Mouse (Mus musculus) heart, adult 2 months (tissue): ENCODE results near the gene Rreb1. TPM values are rescaled to one million over a fixed set of nuclear protein-coding genes. Genes with fewer than 3 reads are reported as not detected.
A peak's percentile ranks its signal among the peaks of the same experiment; 100 is the strongest.
"Not testable (repeated sequence)": the region's sequence is repeated elsewhere in the genome, so short reads cannot be mapped to it uniquely, and the experiment has no call there.

ENCODE experiments used
- DNase-seq, 2 experiments: peaks; one replicate each; pipeline ENCODE4 v3.0.0; 2021
- H3K27ac ChIP-seq: fragments of 200-600 bp; 2 replicates; pipeline ENCODE4 v1.8.1; 2022
- H3K27me3 ChIP-seq: fragments of 200-500 bp; 2 replicates; pipeline ENCODE4 v1.6.1; 2012; ENCODE audit warnings: mild to moderate bottlenecking, low read length, inconsistent platforms, mixed read lengths; ENCODE audit not compliant: control insufficient read depth, insufficient read depth
- H3K36me3 ChIP-seq: fragments of 200-500 bp; 2 replicates; pipeline ENCODE4 v1.6.1; 2012; ENCODE audit warnings: low read length, inconsistent platforms; ENCODE audit not compliant: control insufficient read depth, insufficient read depth
- H3K4me1 ChIP-seq: fragments of 200-500 bp; 2 replicates; pipeline ENCODE4 v1.6.1; 2011; ENCODE audit warnings: low read length; ENCODE audit not compliant: control insufficient read depth, insufficient read depth
- H3K4me3 ChIP-seq: fragments of 200-600 bp; 2 replicates; pipeline ENCODE4 v1.8.1; 2022
- H3K79me2 ChIP-seq: fragments of 200-500 bp; replicated peaks from 2 replicates; pipeline ENCODE4 v1.6.1; 2012; ENCODE audit warnings: mild to moderate bottlenecking, inconsistent platforms, low read length, moderate library complexity, mixed read lengths; ENCODE audit not compliant: control insufficient read depth, insufficient read depth
- H3K9ac ChIP-seq: fragments of 200-500 bp; 2 replicates; pipeline ENCODE4 v1.6.1; 2012; ENCODE audit warnings: low read depth, mild to moderate bottlenecking, control low read depth, inconsistent platforms, low read length, mixed read lengths
- CTCF ChIP-seq: fragments of 200-600 bp; IDR thresholded peaks from 2 replicates; pipeline ENCODE4 v1.8.1; 2022; ENCODE audit warnings: antibody characterized with exemption, mild to moderate bottlenecking, moderate library complexity
- EP300 ChIP-seq: fragments of 200-500 bp; IDR thresholded peaks from 2 replicates; pipeline ENCODE4 v1.6.1; 2011; ENCODE audit warnings: low read depth, low read length, control low read depth; ENCODE audit not compliant: insufficient read depth
- POLR2A ChIP-seq: fragments of 200-500 bp; IDR thresholded peaks from 2 replicates; pipeline ENCODE4 v1.6.1; 2011; ENCODE audit warnings: mild to moderate bottlenecking, low read depth, low read length, control low read depth; ENCODE audit not compliant: insufficient read depth
- WGBS: fragments of 180-500 bp; shearing (Covaris S2); methylation state at CpG from one replicate; pipeline ENCODE4 v1.1.7; 2018; 5-methylcytosine and 5-hydroxymethylcytosine counted together
- intact Hi-C: fragments of 180-260 bp; cut with DNase I; formaldehyde crosslinking; loops from one replicate; pipeline ENCODE4 v1.15.1; 2025
- polyA plus RNA-seq: library from polyadenylated mRNA; depleted of rRNA; stranded (reverse); fragments of >200 nt; gene quantifications from 2 replicates; pipeline ENCODE4 v1.2.3, GENCODE M21; 2012
- total RNA-seq, 2 experiments: library from RNA; stranded (reverse); gene quantifications; 2 replicates each; pipeline ENCODE4 v1.2.3; 2021

The Rreb1 gene
- total and polyA plus RNA-seq, 3 experiments, result 12.8 to 57.5 (median 34.3) TPM

- intact Hi-C loops, result no loop called here
- H3K9ac ChIP-seq, result no peak overlapping the region
- H3K4me3 ChIP-seq, result no peak overlapping the region
- WGBS, result 47% methylated on average over 5 of the region's 5 CpGs
- no peak for DNase-seq
- TF ChIP-seq POLR2A, result no peak
- H3K27me3 ChIP-seq, result no peaks in the 10 kb centered on the region
- no peak overlapping the region; the same call in 1 of the 2 replicates for H3K27ac ChIP-seq
- peaks cover 20% of the 10 kb centered on the region for H3K36me3 ChIP-seq
- peaks cover 9% of the 10 kb centered on the region for H3K79me2 ChIP-seq
- H3K4me1 ChIP-seq, result peaks cover 20% of the 10 kb centered on the region
Measured at GRCm38 (mm10) chr13:37832481-37832880, 54.3 kb downstream of the Rreb1 start.

GRCm38 (mm10) chr13:37833500-37833899 is 55.3 kb downstream of the Rreb1 start:
- TF ChIP-seq CTCF (peak; percentile 21; the same call in 1 of the 2 replicates), EP300 (0 out of 2 replicates have a peak, but pooled peaks have one; percentile 27), POLR2A (no peak)
- Histone ChIP-seq H3K36me3 (peaks cover 16% of the 10 kb centered on the region), H3K27me3 (no peaks in the 10 kb centered on the region), H3K9ac (no peak overlapping the region), H3K4me1 (peaks cover 21% of the 10 kb centered on the region), H3K4me3 (no peak overlapping the region), H3K79me2 (peaks cover 8% of the 10 kb centered on the region), H3K27ac (peak overlapping the region; percentile 61)
- WGBS, result 29% methylated on average over 8 of the region's 8 CpGs
- peak; percentile 43 to 62 for DNase-seq
- intact Hi-C loops, result no loop called here

- Histone ChIP-seq H3K4me1 (peaks cover 18% of the 10 kb centered on the region), H3K9ac (no peak overlapping the region), H3K79me2 (peaks cover 13% of the 10 kb centered on the region), H3K27ac (no peak overlapping the region), H3K27me3 (no peaks in the 10 kb centered on the region), H3K4me3 (no peak overlapping the region), H3K36me3 (peaks cover 16% of the 10 kb centered on the region)
- TF ChIP-seq POLR2A (no peak), CTCF (no peak), EP300 (no peak)
- WGBS, result 75% methylated on average over 1 of the region's 1 CpGs
- DNase-seq, result no peak
- intact Hi-C loops, result no loop called here
Measured at GRCm38 (mm10) chr13:37835296-37835695, 57.1 kb downstream of the Rreb1 start.

GRCm38 (mm10) chr13:37835811-37836210 is 57.6 kb downstream of the Rreb1 start:
- peaks cover 16% of the 10 kb centered on the region for H3K36me3 ChIP-seq
- H3K27me3 ChIP-seq, H3K4me3 ChIP-seq, H3K27ac ChIP-seq, H3K9ac ChIP-seq, intact Hi-C loops, DNase-seq: not testable (repeated sequence)
- peaks cover 18% of the 10 kb centered on the region for H3K4me1 ChIP-seq
- WGBS, result 87% methylated on average over 9 of the region's 9 CpGs
- peaks cover 13% of the 10 kb centered on the region for H3K79me2 ChIP-seq

GRCm38 (mm10) chr13:37837372-37837771 is 59.2 kb downstream of the Rreb1 start:
- Histone ChIP-seq H3K79me2 (peaks cover 21% of the 10 kb centered on the region), H3K27ac (no peak overlapping the region), H3K9ac (no peak overlapping the region), H3K27me3 (no peaks in the 10 kb centered on the region), H3K36me3 (peaks cover 13% of the 10 kb centered on the region), H3K4me1 (peaks cover 17% of the 10 kb centered on the region), H3K4me3 (no peak overlapping the region)
- intact Hi-C loops, result no loop called here
- 71% methylated on average over 3 of the region's 3 CpGs for WGBS
- TF ChIP-seq CTCF (no peak), POLR2A (no peak), EP300 (no peak)
- no peak for DNase-seq

- intact Hi-C loops, result no loop called here
- WGBS, result 81% methylated on average over 18 of the region's 18 CpGs
- Histone ChIP-seq H3K4me1 (peaks cover 11% of the 10 kb centered on the region), H3K4me3 (no peak overlapping the region), H3K9ac (no peak overlapping the region), H3K79me2 (peaks cover 21% of the 10 kb centered on the region), H3K36me3 (peaks cover 10% of the 10 kb centered on the region; the same call in 1 of the 2 replicates), H3K27me3 (no peaks in the 10 kb centered on the region), H3K27ac (no peak overlapping the region)
- peak in 1 of 2 experiments; percentile 7 for DNase-seq
- TF ChIP-seq CTCF (no peak), POLR2A (no peak), EP300 (no peak)
Measured at GRCm38 (mm10) chr13:37838260-37839183, 60.3 kb downstream of the Rreb1 start.
